In the genomic region with DNA sequence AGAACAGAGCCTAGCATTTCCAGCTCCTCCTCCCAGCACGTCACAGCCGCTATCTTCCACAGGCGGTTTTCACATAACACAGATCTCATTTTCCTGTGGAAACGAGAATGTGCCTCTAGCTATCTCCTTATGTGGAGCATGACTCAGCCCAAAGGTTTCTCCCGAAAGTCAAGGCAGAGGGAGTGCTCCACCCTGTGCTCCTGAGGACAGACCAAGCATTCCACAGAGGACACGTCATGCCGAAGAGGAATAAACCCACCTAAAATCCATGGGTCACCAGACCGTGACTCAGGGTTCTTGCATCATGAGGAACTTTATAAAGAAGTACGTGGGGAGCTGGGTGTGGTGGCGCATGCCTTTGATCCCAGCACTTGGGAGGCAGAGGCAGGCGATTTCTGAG, we compare ENCODE assay signal across 8 mouse cellular contexts. TPM values are rescaled to one million over a fixed set of nuclear protein-coding genes. Genes with fewer than 3 reads are reported as not detected.
DNase-seq lines count a peak whose midpoint lies in the region; ATAC-seq lines count a peak whose summit lies in the region.

No protein-coding gene starts in this region.

- no peaks in the 10 kb centered on the region for H3K4me1 ChIP-seq in heart, embryonic 10.5 days
- H3K4me1 ChIP-seq in hindbrain, embryonic 16.5 days (ENCODE audit: control insufficient read depth, insufficient read depth, low read depth, low read length) = no peaks in the 10 kb centered on the region
- no peaks in the 10 kb centered on the region for H3K4me1 ChIP-seq in kidney, embryonic 14.5 days (ENCODE audit: control insufficient read depth, insufficient read depth, low read length)

- peaks cover 97% of the 10 kb centered on the region for H3K36me3 ChIP-seq in heart, embryonic 10.5 days
- H3K36me3 ChIP-seq in hindbrain, embryonic 16.5 days (ENCODE audit: control insufficient read depth, insufficient read depth, low read length) = peaks cover 50% of the 10 kb centered on the region
- H3K36me3 ChIP-seq in kidney, embryonic 14.5 days (ENCODE audit: control insufficient read depth, insufficient read depth, low read length) = peaks cover 93% of the 10 kb centered on the region

- H3K9me3 ChIP-seq in heart, embryonic 10.5 days = no peaks in the 10 kb centered on the region
- no peaks in the 10 kb centered on the region for H3K9me3 ChIP-seq in hindbrain, embryonic 16.5 days (ENCODE audit: control insufficient read depth, low read length)
- no peaks in the 10 kb centered on the region for H3K9me3 ChIP-seq in kidney, embryonic 14.5 days (ENCODE audit: control insufficient read depth, low read length)

- 0 out of 2 replicates have a peak, but pooled peaks have one; percentile 13 for ATAC-seq in megakaryocyte-erythroid progenitor cell, adult 5-6 weeks (replicated peaks; ENCODE audit: low FRiP score, low TSS enrichment, poor library complexity, severe bottlenecking)
- no peak for ATAC-seq in hindbrain, embryonic 16.5 days
- ATAC-seq in kidney, embryonic 14.5 days (ENCODE audit: low FRiP score, low TSS enrichment) = no peak

- 70% methylated on average over 11 of the region's 11 CpGs for WGBS in heart, embryonic 10.5 days
- WGBS in hindbrain, embryonic 16.5 days = 91% methylated on average over 11 of the region's 11 CpGs
- WGBS in kidney, embryonic 14.5 days = 91% methylated on average over 11 of the region's 11 CpGs

- DNase-seq in heart, adult 18-20 months = peak; percentile 28 to 58
- DNase-seq in heart, embryonic 10.5 days (ENCODE audit: low spot score) = no peak
- DNase-seq in ovary, adult 18-20 months (ENCODE audit: low spot score) = peak; percentile 29
- no peak for DNase-seq in ovary, postnatal 36 days (ENCODE audit: low spot score)
- DNase-seq in adrenal gland, adult 8-10 months = peak; percentile 77

- no peak overlapping the region for H3K9ac ChIP-seq in hindbrain, embryonic 16.5 days (ENCODE audit: low read depth, low read length)
- H3K9ac ChIP-seq in kidney, embryonic 14.5 days (ENCODE audit: low read depth, low read length) = no peak overlapping the region

- H3K4me3 ChIP-seq in heart, embryonic 10.5 days = no peak overlapping the region
- no peak overlapping the region for H3K4me3 ChIP-seq in hindbrain, embryonic 16.5 days (ENCODE audit: low read length)
- H3K4me3 ChIP-seq in kidney, embryonic 14.5 days (ENCODE audit: low read length) = no peak overlapping the region

- no peak overlapping the region for H3K4me2 ChIP-seq in hindbrain, embryonic 16.5 days (ENCODE audit: low read length)
- H3K4me2 ChIP-seq in kidney, embryonic 14.5 days (replicated peaks; ENCODE audit: low read depth, low read length) = no peak overlapping the region

- no peaks in the 10 kb centered on the region for H3K27me3 ChIP-seq in heart, embryonic 10.5 days (ENCODE audit: insufficient read depth, poor library complexity, severe bottlenecking)
- H3K27me3 ChIP-seq in hindbrain, embryonic 16.5 days (replicated peaks; ENCODE audit: control insufficient read depth, insufficient read depth, low read length) = no peaks in the 10 kb centered on the region
- H3K27me3 ChIP-seq in kidney, embryonic 14.5 days (ENCODE audit: control insufficient read depth, insufficient read depth, low read length) = no peaks in the 10 kb centered on the region

- no peak overlapping the region for H3K27ac ChIP-seq in heart, embryonic 10.5 days
- H3K27ac ChIP-seq in hindbrain, embryonic 16.5 days (ENCODE audit: low read depth, low read length) = no peak overlapping the region
- no peak overlapping the region for H3K27ac ChIP-seq in kidney, embryonic 14.5 days (ENCODE audit: low read depth, low read length)

RNA-seq across cellular contexts. Expression of gene Psmd4, which starts 24.2 kb away (rescaled TPM):
- 100 to 1,000 TPM; 146 to 151 TPM for total RNA-seq in heart, adult 18-20 months (2021)
- 282 and 332 TPM in 2 replicates for polyA plus RNA-seq in heart, embryonic 10.5 days (2016; fragmentation: Nextera tagmentation; extraction: Ambion mirVana)
- total RNA-seq in adrenal gland, adult 8-10 months (2022) = 100 to 1,000 TPM; 219 to 265 (median 258) TPM
- total RNA-seq in megakaryocyte-erythroid progenitor cell, adult 5-6 weeks (2014; fragmentation: Nextera tagmentation) = 190 and 212 TPM in 2 replicates
- 336 and 456 TPM in 2 replicates for total RNA-seq in megakaryocyte-erythroid progenitor cell, adult 5-6 weeks (2017)
- polyA plus RNA-seq in hindbrain, embryonic 16.5 days (2015; fragmentation: Nextera tagmentation; extraction: Ambion mirVana) = 267 and 288 TPM in 2 replicates
- polyA plus RNA-seq in kidney, embryonic 14.5 days (2014; fragmentation: Nextera tagmentation; extraction: Ambion mirVana) = 261 and 286 TPM in 2 replicates

RNA-seq across cellular contexts. Expression of gene Pip5k1a, which starts 40.2 kb away (rescaled TPM):
- total RNA-seq in heart, adult 18-20 months (2021) = 10 to 100 TPM; 14.9 to 15.3 TPM
- polyA plus RNA-seq in heart, embryonic 10.5 days (2016; fragmentation: Nextera tagmentation; extraction: Ambion mirVana) = 18.3 and 18.8 TPM in 2 replicates
- total RNA-seq in adrenal gland, adult 8-10 months (2022) = 10 to 100 TPM; 47.4 to 69.4 (median 54.9) TPM
- 28.8 and 29.3 TPM in 2 replicates for total RNA-seq in megakaryocyte-erythroid progenitor cell, adult 5-6 weeks (2014; fragmentation: Nextera tagmentation)
- total RNA-seq in megakaryocyte-erythroid progenitor cell, adult 5-6 weeks (2017) = 20.5 and 23.8 TPM in 2 replicates
- polyA plus RNA-seq in hindbrain, embryonic 16.5 days (2015; fragmentation: Nextera tagmentation; extraction: Ambion mirVana) = 13.8 and 14.5 TPM in 2 replicates
- polyA plus RNA-seq in kidney, embryonic 14.5 days (2014; fragmentation: Nextera tagmentation; extraction: Ambion mirVana) = 16.9 and 22.8 TPM in 2 replicates

RNA-seq across cellular contexts. Expression of gene Vps72, which starts 44.3 kb away (rescaled TPM):
- 10 to 100 TPM; 32.1 to 32.5 TPM for total RNA-seq in heart, adult 18-20 months (2021)
- polyA plus RNA-seq in heart, embryonic 10.5 days (2016; fragmentation: Nextera tagmentation; extraction: Ambion mirVana) = 124 and 172 TPM in 2 replicates
- 10 to 100 TPM; 54.8 to 72.9 (median 63.4) TPM for total RNA-seq in adrenal gland, adult 8-10 months (2022)
- total RNA-seq in megakaryocyte-erythroid progenitor cell, adult 5-6 weeks (2014; fragmentation: Nextera tagmentation) = 62.9 and 64.1 TPM in 2 replicates
- 105 and 121 TPM in 2 replicates for total RNA-seq in megakaryocyte-erythroid progenitor cell, adult 5-6 weeks (2017)
- polyA plus RNA-seq in hindbrain, embryonic 16.5 days (2015; fragmentation: Nextera tagmentation; extraction: Ambion mirVana) = 142 and 158 TPM in 2 replicates
- 182 and 190 TPM in 2 replicates for polyA plus RNA-seq in kidney, embryonic 14.5 days (2014; fragmentation: Nextera tagmentation; extraction: Ambion mirVana)

RNA-seq across cellular contexts. Expression of gene Zfp687, which starts 51.3 kb away (rescaled TPM):
- total RNA-seq in heart, adult 18-20 months (2021) = 10 to 100 TPM; 10.3 to 12.0 TPM
- polyA plus RNA-seq in heart, embryonic 10.5 days (2016; fragmentation: Nextera tagmentation; extraction: Ambion mirVana) = 28.1 and 28.2 TPM in 2 replicates
- total RNA-seq in adrenal gland, adult 8-10 months (2022) = 10 to 100 TPM; 33.8 to 57.6 (median 46.8) TPM
- total RNA-seq in megakaryocyte-erythroid progenitor cell, adult 5-6 weeks (2014; fragmentation: Nextera tagmentation) = 16.8 and 25.9 TPM in 2 replicates
- 13.0 and 42.4 TPM in 2 replicates for total RNA-seq in megakaryocyte-erythroid progenitor cell, adult 5-6 weeks (2017)
- polyA plus RNA-seq in hindbrain, embryonic 16.5 days (2015; fragmentation: Nextera tagmentation; extraction: Ambion mirVana) = 15.9 and 22.0 TPM in 2 replicates
- polyA plus RNA-seq in kidney, embryonic 14.5 days (2014; fragmentation: Nextera tagmentation; extraction: Ambion mirVana) = 28.7 and 38.1 TPM in 2 replicates

RNA-seq across cellular contexts. Expression of gene Tmod4, which starts 57.7 kb away (rescaled TPM):
- total RNA-seq in heart, adult 18-20 months (2021) = 10 to 100 TPM; 34.7 to 36.3 TPM
- 0.70 and 0.90 TPM in 2 replicates for polyA plus RNA-seq in heart, embryonic 10.5 days (2016; fragmentation: Nextera tagmentation; extraction: Ambion mirVana)
- 1 to 10 TPM in 1 of 4 experiments, under 1 TPM in 1, not detected in 2; 0.56 to 1.5 TPM for total RNA-seq in adrenal gland, adult 8-10 months (2022)
- total RNA-seq in megakaryocyte-erythroid progenitor cell, adult 5-6 weeks (2014; fragmentation: Nextera tagmentation) = 2.4 and 5.1 TPM in 2 replicates
- 0.99 and 2.9 TPM in 2 replicates for total RNA-seq in megakaryocyte-erythroid progenitor cell, adult 5-6 weeks (2017)
- 0.98 and 1.7 TPM in 2 replicates for polyA plus RNA-seq in hindbrain, embryonic 16.5 days (2015; fragmentation: Nextera tagmentation; extraction: Ambion mirVana)
- polyA plus RNA-seq in kidney, embryonic 14.5 days (2014; fragmentation: Nextera tagmentation; extraction: Ambion mirVana) = 1.5 and 1.7 TPM in 2 replicates

Comparison
In these comparisons a context has a peak if more than half of its experiments do, and no peak if none do; other contexts are left out.
1. DNase-seq: peak in heart, adult 18-20 months (2 of 2), ovary, adult 18-20 months (single experiment) and adrenal gland, adult 8-10 months (single experiment); none in heart, embryonic 10.5 days (single experiment) and ovary, postnatal 36 days (single experiment).